Mouse (Mus musculus): ENCODE results near the gene Hexim2. TPM values are rescaled to one million over a fixed set of nuclear protein-coding genes. Genes with fewer than 3 reads are reported as not detected.

Hexim2 gene
- total RNA-seq (2015; ENCODE audit: low replicate concordance) (0.96 and 3.1 TPM in 2 replicates), total RNA-seq (2017; ENCODE audit: low replicate concordance) (2.4 and 9.5 TPM in 2 replicates)

DNA sequence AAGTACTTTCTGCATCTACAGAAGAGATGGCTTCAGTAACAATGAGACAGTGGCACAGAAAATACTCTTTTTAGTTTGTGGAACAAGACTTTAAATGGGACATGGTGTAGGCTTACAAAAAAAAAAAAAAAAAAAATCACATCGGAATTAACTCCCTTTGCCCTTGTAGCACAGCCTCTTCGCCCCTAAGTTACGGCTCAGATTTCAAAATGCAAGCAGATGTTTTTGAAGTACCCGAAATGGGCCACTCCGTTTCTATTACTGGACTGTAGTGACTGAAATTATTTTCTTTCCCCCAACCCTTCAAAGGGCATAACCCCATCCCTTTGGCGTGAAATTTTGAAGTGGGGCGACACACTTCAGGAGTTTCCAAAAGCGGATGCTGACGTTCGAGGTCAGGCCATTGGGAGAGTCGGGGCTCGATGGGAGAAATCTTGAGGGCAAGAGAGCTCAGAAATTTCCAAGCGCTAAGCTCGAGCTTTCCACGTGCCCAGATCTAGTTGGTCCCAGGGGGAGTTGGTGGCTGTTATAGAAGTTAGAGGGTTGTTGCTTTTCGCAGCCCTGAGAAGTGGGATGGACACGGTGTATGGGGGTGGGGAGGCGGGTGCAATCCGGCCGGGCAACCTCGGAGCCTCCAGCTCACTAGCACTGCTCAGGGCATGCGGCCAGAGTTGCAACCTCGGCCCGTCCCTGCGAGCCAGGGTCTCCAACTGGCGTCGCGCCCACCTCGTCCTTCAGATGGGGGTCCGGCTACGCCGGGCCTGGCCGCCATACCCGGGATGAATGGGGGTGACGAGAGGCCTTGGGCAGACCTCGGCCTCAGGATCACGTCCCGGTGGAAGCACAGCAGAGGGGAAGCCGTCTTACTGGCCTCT, at the start of gene Hexim2:
Gene Hexim2 (plus strand): TSS at position 729 of the 875 bp plus-strand sequence.
- ATAC-seq (replicated peaks; ENCODE audit: low FRiP score, poor library complexity, severe bottlenecking) = peak; percentile 44

DNA sequence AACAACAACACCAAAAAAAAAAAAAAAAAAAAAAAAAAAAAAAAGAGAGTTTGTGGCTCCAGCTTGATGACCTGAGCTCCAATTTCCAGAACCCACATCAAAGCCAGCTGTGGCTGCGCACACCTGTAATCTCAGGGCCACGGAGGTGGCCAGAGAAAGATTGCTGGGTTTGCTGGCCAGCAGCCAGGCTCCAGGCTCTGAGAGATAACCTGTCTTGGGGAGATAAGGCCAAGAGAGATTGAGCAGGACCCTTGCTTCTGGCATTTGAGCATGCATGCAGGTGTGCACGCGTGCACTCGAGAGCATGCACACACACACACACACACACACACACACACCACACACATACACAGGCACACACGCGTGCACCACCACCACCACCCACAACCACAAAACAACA, 38.9 kb upstream of the Hexim2 start:
- ATAC-seq (replicated peaks; ENCODE audit: low FRiP score, poor library complexity, severe bottlenecking) = 0 out of 2 replicates have a peak, but pooled peaks have one; percentile 24

DNA sequence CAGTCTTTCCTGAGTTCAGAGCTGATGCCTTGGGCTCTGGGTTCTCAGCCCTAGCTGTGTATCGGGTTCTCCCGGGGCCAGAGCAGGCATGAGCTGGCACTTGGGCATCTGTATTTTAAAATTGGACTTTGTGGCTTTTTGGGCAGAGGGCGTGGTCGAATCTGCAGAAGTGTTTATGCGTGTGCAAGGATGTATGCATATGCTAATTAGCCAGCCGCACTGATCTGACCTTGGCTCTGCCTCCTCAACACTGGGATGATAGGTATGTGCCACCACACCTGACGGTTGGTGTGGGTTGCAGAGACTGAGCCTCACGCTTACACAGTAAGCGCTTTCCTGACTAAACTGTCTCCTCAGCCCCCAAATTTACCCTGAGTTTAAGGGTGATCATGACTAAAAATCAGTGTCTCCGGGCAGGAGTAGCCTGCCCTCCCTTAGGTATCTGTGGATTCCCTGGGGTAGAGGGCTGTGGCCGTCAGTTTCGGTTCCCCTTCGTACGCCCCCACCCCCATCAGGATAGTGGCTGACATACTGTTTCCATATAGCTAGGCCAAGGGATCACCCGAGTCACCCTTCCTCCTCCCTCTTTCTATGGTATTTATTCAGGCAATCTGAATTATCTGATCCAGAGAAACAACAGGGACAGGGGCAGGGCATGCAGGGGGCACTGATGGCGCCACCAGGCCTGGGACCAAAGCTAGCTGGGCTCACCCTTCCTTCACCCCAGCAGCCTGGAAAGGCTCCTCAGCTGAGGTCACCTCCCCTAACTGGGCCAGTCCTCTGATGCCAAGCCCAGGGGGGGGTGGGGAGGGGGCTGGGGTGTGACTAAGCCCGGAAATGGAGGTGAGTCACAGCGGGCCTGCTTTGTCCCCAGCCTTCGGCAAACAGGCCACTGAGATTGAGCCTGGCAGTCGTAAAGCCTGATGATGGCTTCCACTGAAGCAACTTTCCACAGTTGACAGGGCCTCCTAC, 38.1 kb upstream of the Hexim2 start:
- 0 out of 2 replicates have a peak, but pooled peaks have one; percentile 41 for ATAC-seq (replicated peaks; ENCODE audit: low FRiP score, poor library complexity, severe bottlenecking)

DNA sequence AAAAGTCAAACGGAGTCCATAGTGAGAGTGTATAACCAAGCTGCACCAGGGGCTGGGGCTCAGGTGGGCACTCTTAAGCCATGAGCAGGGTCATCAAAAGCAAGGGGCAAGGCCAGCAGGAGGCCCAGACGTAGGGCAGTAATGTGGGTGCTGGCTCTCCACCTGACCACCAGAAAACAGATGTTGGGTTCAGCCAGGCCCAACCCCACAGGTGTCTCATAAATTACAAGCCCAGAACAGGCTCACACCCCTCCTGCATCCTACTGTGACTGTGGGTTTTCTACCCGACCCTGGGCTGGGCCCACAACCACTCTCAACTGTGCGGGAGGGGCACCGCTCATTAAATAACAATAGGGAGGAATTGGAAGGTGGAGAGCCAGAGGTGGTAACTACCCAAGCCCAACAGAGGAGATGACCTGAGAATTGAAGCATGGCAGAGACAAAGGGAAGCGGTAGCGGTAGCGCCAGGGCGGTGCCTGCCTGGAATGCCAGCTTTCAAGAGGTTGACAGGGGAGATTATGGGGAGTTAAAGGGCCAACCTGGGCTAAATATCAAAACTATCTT, 37.0 kb upstream of the Hexim2 start:
- no peak for ATAC-seq (replicated peaks; ENCODE audit: low FRiP score, poor library complexity, severe bottlenecking)

DNA sequence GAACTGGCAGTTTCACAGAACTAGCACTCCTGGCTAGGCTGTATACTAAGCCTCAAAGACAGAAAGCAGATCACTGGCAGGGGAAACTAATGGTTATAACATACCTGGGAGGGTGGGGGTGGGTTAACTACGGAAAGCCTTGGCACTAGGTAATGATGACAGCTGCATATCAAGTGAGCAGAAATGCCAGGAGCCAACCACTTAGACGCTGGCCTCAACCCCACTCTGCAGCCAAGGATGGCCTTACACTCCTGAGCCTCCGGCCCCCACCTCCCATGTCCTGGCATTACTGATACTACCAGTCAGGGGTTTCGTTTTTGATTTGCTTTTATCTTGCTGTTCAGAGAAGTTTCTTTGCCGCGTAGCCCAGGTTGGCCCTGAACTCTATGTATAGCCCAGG, 36.4 kb upstream of the Hexim2 start:
- ATAC-seq (replicated peaks; ENCODE audit: low FRiP score, poor library complexity, severe bottlenecking) = no peak

DNA sequence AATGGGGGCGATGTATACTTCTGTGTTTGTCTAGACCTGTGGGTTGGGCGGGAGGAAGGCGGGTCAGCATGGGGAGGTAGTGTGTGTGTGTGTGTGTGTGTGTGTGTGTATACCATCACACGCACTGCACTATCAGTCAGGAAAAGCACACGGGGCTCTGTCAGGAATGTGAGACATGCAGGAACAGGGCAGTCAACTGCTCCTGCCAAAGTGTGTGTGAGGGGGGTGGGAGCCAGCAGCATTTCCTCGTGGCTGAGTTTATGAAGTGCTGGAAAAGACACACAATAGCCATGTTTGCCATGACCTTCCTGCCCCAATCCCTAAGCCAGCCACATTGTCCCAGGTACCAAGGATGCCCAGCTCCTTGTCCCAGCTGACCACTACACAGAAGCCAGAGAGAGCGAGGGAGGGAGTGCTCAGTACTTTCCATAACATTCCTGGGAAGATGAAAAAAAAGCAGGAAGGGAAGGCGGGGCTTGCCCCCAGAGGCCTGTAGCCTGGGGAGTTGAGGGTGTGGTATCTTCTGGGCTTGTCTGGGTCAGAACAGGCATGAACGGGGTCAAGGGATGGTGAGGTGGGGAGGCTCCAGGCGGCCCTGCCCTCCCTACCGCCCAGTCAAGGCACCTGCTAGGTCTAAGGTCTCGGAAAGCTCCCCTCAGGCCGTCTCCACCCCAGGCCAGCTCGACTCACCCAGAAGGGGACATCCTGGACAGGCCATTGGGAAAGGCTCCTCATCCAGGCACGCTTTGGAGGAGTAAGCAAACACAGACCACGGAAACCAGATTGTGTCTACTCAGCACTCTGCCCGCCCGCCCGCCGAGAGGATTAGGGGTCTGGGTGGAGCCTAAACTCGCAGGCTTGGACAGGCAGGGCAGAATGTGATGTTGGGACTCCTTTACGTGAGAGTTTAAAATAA, 35.0 kb upstream of the Hexim2 start:
- no peak for ATAC-seq (replicated peaks; ENCODE audit: low FRiP score, poor library complexity, severe bottlenecking)

DNA sequence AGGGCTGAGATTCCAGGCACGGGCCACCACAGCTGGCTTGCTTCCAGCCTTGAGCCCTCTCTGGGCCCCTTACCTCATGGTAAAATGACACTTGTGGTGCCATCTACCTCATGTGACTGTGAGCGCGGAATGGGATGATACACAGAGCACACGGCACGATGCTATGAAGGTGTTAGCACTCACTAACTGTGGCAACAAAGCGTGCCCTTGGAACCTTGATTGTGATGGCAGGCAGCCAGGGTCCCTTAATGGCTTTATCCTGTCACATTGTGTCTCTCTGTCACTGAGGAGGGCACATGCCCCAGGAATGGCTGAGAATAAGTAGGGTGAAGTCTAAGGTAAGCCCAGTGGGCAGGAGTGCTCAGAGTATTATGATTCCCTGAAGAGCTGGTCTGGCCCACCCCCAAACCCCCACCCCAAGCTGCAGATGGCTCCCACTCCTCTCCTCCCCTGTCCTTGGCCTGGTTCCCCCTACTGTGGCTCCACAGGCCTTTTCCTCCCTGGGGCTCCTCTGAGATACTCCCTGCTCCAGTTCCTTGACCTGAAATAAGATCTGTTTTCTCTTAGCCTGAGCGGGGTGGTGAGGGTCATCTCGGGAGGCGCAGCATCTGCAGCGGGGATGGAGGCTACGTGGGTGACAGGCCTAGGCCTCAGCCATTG, 33.6 kb upstream of the Hexim2 start:
- no peak for ATAC-seq (replicated peaks; ENCODE audit: low FRiP score, poor library complexity, severe bottlenecking)

DNA sequence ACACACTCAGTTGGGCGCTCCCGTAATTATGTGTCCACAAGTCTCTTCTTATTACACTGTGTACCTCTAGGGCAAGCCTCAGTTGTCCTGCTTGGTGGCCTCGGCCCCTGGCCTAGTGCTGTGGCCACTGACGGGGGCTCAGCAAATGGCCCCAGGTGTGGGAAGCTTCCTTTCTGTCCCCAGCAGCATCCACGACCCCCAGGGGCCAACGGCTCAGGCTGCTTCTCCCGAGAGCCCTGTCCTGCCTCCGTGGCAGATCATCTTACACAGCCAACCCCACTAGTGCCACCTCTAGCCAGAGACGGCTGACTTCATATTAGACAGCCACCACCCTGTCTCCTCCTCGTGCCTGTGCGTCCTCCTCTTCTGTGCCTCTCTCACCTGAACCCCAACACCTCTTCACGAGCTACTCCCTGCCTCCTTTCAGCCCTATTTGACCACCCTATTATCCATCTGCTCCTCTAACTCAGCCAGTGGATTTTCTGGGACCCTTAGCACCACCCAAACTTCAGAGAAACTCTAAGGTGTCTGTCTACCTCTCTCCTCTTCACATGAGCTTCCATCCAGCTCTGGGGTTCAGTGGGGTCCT, 32.8 kb upstream of the Hexim2 start:
- no peak for ATAC-seq (replicated peaks; ENCODE audit: low FRiP score, poor library complexity, severe bottlenecking)

DNA sequence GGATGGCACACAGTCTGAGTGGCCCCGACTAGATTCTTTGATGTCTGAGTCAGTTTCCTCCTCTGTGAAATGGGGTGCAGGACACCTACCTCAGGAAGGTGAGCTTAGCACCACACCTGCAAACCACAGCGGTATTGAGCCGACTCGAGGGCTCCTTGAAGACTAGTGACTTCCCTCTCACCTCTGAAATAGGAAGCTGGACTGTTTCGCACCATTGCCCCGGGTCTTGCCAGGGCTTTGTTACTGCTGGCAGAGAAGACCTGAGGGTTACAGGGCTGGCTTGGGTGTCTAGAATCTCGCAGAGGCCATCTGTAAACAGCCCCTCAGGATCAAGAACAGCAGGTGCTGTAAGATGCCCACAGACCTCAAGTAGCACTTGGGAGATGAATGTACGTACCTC, 31.9 kb upstream of the Hexim2 start:
- no peak for ATAC-seq (replicated peaks; ENCODE audit: low FRiP score, poor library complexity, severe bottlenecking)

DNA sequence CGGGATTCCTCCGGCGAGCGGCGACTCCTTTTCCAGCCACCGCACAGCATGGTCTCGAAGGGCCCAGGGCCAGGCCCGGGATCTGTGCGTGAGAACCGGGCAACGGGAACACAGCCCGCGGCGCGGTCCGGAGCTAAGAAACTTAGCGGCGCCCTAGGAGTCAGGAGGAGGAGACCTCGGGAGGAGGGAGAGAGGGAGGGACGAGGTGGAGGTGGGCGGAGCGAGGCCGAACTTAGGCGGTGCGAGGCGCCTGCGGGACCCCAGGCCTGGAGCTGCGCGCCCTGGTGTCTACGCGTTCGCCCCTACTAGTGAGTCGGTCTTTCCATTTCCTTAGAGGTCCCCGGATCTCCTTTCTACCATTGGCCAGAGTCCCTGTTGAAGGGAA, 30.8 kb upstream of the Hexim2 start, which contains the start of the genes Plcd3 and Acbd4:
Gene Plcd3 (minus strand): TSS at position 178 of the 385 bp plus-strand sequence.
Gene Acbd4 (plus strand): TSS at position 202 of the 385 bp plus-strand sequence.
- peak; percentile 58 for ATAC-seq (replicated peaks; ENCODE audit: low FRiP score, poor library complexity, severe bottlenecking)

DNA sequence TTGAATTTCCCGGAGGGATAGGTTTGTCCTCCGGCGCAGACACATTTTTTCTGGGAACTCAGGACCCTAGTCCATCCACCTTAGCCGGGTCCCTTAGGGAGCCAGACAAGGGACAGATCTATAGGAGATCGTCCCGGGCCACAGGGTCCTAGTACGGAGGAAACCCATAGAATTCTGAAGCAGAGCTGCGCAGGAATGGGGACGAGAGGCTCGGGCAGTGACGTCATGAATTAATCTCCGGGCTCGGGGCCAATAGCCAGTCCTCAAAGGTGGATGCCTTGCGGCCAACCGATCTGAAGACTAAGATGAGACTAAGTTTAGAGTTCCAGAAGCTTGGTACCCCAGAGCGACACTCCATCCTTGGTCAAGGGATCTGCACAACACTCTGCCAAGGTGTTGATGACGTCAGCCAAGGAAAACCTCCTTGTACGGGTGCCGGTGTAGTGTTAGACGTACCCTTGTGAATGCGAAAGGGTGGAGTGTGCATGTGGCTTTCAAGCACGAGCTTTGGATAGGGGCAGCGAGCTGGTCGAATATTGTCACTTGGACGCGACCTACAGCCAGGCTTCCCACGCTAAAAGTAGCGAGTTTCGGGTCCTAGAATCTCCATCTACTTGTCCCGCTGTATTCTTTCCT, 30.2 kb upstream of the Hexim2 start:
- peak; percentile 45 for ATAC-seq (replicated peaks; ENCODE audit: low FRiP score, poor library complexity, severe bottlenecking)

DNA sequence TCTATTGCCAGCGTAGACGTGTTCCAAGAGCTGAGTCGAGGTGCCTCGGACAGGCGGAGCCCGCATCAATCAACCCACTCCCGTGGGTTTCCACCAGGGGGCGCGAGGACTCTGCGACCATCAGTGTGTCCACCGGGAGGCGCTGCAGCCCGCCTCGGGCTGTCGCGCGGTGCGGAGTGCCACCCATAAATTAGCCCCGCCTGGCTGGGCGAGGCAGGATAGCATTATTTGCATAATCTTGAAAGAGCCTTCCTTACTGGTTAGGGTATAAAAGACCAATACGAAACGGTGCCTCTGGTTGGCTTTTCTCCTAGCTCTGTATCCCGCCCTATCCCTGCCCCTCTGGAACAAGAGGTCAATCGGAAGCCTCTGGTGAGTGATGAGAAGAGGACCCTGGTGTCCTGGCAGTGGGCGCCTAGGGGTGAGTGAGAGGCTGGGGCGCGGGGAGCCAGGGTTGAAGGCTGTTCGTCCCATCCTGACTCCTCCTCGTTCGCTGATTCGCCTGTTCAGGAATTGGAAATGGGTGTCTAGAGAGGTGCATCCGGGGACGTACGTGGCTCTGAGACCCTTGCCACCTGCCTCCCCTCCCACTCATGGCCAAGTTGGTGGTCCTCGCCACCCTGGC, 29.4 kb upstream of the Hexim2 start:
- ATAC-seq (replicated peaks; ENCODE audit: low FRiP score, poor library complexity, severe bottlenecking) = peak; percentile 79

DNA sequence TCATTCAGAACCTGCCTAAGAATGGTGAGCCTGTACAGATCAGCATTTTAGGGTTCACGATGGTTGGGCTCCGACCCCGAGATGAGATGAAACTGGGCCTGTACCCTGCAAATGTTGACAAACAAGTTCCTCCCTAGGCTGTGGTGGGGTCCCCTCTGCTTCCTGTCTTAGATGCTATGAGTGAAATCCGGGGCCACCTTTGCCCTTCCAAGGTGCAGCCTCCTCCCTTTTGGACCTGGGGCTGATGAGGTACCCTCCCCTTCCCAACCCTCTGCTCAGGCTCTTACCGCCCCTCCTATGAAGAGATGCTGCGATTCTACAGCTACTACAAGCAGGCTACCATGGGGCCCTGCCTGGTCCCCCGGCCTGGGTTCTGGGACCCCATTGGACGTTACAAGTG, 28.6 kb upstream of the Hexim2 start:
- ATAC-seq (replicated peaks; ENCODE audit: low FRiP score, poor library complexity, severe bottlenecking) = 0 out of 2 replicates have a peak, but pooled peaks have one; percentile 3

DNA sequence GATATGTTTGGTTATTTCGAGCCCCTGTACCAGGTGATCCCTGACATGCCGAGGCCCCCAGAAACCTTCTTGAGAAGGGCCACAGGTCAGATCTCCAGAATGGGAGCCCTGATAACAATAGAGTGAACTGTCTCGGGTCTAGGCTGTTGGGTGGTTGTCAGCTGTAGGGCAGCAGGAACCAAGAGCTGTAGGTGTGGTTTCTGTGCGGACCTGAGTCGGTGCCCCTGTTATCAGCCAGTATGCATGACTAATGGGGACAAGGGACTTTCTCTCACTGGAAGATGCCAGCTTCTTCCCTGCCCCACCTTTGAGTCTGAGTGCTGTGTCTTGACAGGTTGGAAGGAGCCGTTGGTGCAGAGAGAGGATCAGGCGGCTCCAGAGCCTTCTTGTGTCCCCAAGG, 27.8 kb upstream of the Hexim2 start:
- peak; percentile 50 for ATAC-seq (replicated peaks; ENCODE audit: low FRiP score, poor library complexity, severe bottlenecking)

DNA sequence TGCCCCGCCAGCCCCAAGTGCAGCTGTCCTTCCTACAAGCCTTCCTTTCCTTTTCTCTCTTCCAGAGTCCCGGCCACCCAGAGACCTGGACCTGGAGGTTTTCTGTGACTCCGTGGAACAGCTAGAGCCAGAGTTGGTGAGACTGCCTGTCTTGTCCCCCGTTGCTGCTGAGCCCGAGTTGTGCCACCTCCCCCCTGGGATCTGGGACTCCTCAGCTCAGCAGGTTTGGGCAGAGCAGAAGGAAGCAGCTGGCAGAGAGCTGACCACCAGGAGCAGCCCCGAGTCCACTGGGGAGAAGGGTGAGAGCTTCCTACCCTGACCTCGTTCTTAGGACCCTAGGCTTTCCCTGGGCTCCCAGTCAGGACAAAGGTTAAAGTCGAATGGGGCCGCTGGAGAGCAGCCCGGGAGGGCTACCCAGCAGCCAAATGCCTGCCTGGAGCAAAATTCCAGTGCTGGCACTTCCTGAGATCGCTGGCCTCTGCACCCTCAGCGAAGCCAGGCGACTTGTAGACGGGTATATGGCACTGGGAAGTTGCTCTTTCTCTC, 27.0 kb upstream of the Hexim2 start:
- no peak for ATAC-seq (replicated peaks; ENCODE audit: low FRiP score, poor library complexity, severe bottlenecking)

DNA sequence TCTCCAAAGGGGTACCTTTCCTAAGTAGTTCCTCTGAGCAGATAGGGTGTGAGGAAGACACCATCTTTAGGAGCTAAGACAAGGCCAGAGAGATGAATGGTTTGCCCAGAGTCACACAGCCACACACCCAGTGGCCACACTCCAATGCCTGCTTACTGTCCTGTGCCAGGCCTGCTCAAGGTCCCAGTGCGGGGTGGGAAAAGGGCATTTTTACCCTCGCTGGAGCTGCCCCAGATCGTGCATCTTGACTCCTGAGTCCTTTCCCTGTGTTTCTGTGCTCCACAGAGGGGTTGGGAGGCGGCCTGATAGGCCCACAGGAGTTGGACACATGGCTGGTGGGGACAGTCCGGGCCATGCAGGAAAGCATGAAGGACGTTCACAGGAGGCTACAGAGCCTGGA, 26.4 kb upstream of the Hexim2 start:
- no peak for ATAC-seq (replicated peaks; ENCODE audit: low FRiP score, poor library complexity, severe bottlenecking)

DNA sequence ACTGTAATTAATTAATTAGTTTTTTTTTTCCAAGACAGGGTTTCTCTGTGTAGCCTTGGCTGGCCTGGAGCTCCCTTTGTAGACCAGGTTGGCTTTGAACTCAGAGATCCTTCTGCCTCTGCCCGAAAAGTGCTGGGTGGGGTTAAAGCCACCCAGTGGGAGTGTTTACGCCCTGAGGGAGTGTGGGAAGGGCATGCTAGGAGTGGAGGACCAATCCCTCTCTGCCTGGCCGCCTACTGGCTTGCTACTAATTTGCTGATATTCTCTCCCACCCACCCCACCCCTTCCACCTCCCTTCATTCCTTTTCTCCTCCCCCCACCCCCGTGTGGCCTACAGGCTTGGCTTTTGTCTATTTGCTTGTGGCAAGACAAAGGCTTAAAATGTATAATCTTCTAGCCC, 25.8 kb upstream of the Hexim2 start:
- ATAC-seq (replicated peaks; ENCODE audit: low FRiP score, poor library complexity, severe bottlenecking) = no peak

All from erythroblast, adult 5-6 weeks (primary cell).